Comparison of ENCODE assay signal across 25 mouse cellular contexts in genomic region chr5:5787106-5787505, GRCm38 (mm10). TPM values are rescaled to one million over a fixed set of nuclear protein-coding genes. Genes with fewer than 3 reads are reported as not detected.
"Had no signal": no experiment of that assay in that cellular context is flagged by ENCODE, and none has a peak within 500 bp of the region (broad histone marks: within the 10 kb centered on the region; RNA-seq: fewer than 3 reads in every experiment).

No protein-coding gene starts in this region.

- H3K4me3 ChIP-seq: heart, embryonic 10.5 days; heart, embryonic 12.5 days; hindbrain, embryonic 10.5 days; hindbrain, embryonic 12.5 days; hindbrain, embryonic 15.5 days; intestine, embryonic 15.5 days; kidney, embryonic 15.5 days; limb, embryonic 13.5 days; limb, embryonic 15.5 days; liver, embryonic 12.5 days had no signal

- DNase-seq: forebrain, postnatal 0 days; gastrocnemius, postnatal 14 days; heart, adult 18-20 months; heart, postnatal 10 days; heart, postnatal 4 days; kidney, adult 2 months; kidney, adult 9 months; kidney, postnatal 14 days; kidney, postnatal 36 days; layer of hippocampus, adult 9-11 months; layer of hippocampus, postnatal 36 days; left cerebral cortex, postnatal 4 days had no signal

- H3K9me3 ChIP-seq: heart, embryonic 10.5 days; hindbrain, embryonic 10.5 days; hindbrain, embryonic 12.5 days; hindbrain, embryonic 15.5 days; intestine, embryonic 15.5 days; kidney, embryonic 15.5 days; limb, embryonic 13.5 days; limb, embryonic 15.5 days had no signal

- H3K36me3 ChIP-seq: heart, embryonic 10.5 days; heart, embryonic 12.5 days; hindbrain, embryonic 10.5 days; hindbrain, embryonic 12.5 days; hindbrain, embryonic 15.5 days; intestine, embryonic 15.5 days; kidney, embryonic 15.5 days; limb, embryonic 13.5 days; limb, embryonic 15.5 days; liver, embryonic 12.5 days had no signal

- H3K4me2 ChIP-seq: heart, embryonic 12.5 days; hindbrain, embryonic 12.5 days; hindbrain, embryonic 15.5 days; intestine, embryonic 15.5 days; kidney, embryonic 15.5 days; limb, embryonic 13.5 days; limb, embryonic 15.5 days; liver, embryonic 12.5 days had no signal

- H3K4me1 ChIP-seq: heart, embryonic 10.5 days; heart, embryonic 12.5 days; hindbrain, embryonic 10.5 days; hindbrain, embryonic 12.5 days; hindbrain, embryonic 15.5 days; intestine, embryonic 15.5 days; kidney, embryonic 15.5 days; limb, embryonic 13.5 days; limb, embryonic 15.5 days; liver, embryonic 12.5 days had no signal

- H3K27ac ChIP-seq: heart, embryonic 10.5 days; hindbrain, embryonic 10.5 days; hindbrain, embryonic 12.5 days; hindbrain, embryonic 15.5 days; intestine, embryonic 15.5 days; kidney, embryonic 15.5 days; kidney, postnatal 0 days; limb, embryonic 13.5 days; limb, embryonic 15.5 days; liver, embryonic 12.5 days had no signal

- ATAC-seq: forebrain, postnatal 0 days; inflammation-experienced regulatory T-cells, adult 6 months; intestine, embryonic 15.5 days; intestine, postnatal 0 days; liver, embryonic 12.5 days had no signal

- H3K9ac ChIP-seq: forebrain, postnatal 0 days; heart, embryonic 12.5 days; hindbrain, embryonic 12.5 days; hindbrain, embryonic 15.5 days; intestine, embryonic 15.5 days; kidney, embryonic 15.5 days; limb, embryonic 13.5 days; limb, embryonic 15.5 days; liver, embryonic 12.5 days had no signal

- H3K27me3 ChIP-seq: heart, embryonic 12.5 days; hindbrain, embryonic 12.5 days; hindbrain, embryonic 15.5 days; intestine, embryonic 15.5 days; kidney, embryonic 15.5 days; limb, embryonic 13.5 days; limb, embryonic 15.5 days; liver, embryonic 12.5 days had no signal

RNA-seq across cellular contexts. Expression of gene Steap1, which starts 38.0 kb away (rescaled TPM):
- polyA plus RNA-seq: inflammation-experienced regulatory T-cells, adult 6 months had no signal
